Mouse (Mus musculus) common myeloid progenitor, adult 5-6 weeks (primary cell): ENCODE measurements around the gene E430018J23Rik. TPM values are rescaled to one million over a fixed set of nuclear protein-coding genes. Genes with fewer than 3 reads are reported as not detected.
"Not testable (repeated sequence)": the region's sequence is repeated elsewhere in the genome, so short reads cannot be mapped to it uniquely, and the experiment has no call there.

Experiments
- ATAC-seq: replicated peaks from 2 replicates; pipeline ENCODE4 v1.8.0; 2016; ENCODE audit warnings: low read depth, mild to moderate bottlenecking, moderate TSS enrichment, inconsistent platforms; ENCODE audit not compliant: poor library complexity, severe bottlenecking
- total RNA-seq: library from RNA; stranded (forward); fragments of 200-1000, 187-1606 nt; gene quantifications from 2 replicates; pipeline ENCODE4 v1.2.3, GENCODE M21; 2017

E430018J23Rik gene
- total RNA-seq: 9.7 and 11.2 TPM in 2 replicates

- peak; percentile 96 for ATAC-seq
Observed at GRCm38 (mm10) chr7:127393157-127393943, at the start of gene E430018J23Rik. TSS of gene E430018J23Rik (minus strand) at chr7:127393629.

- no peak for ATAC-seq
Observed at GRCm38 (mm10) chr7:127437724-127438123, 44.3 kb upstream of the E430018J23Rik start.

- no peak for ATAC-seq
Observed at GRCm38 (mm10) chr7:127435206-127435605, 41.8 kb upstream of the E430018J23Rik start.

GRCm38 (mm10) chr7:127426354-127426753, 32.9 kb upstream of the E430018J23Rik start:
- ATAC-seq: no peak

GRCm38 (mm10) chr7:127425911-127426310, 32.5 kb upstream of the E430018J23Rik start:
- ATAC-seq: no peak

- ATAC-seq: no peak
Observed at GRCm38 (mm10) chr7:127425291-127425690, 31.9 kb upstream of the E430018J23Rik start.

GRCm38 (mm10) chr7:127422247-127422646, 28.8 kb upstream of the E430018J23Rik start:
- peak; percentile 8; the same call in 1 of the 2 replicates for ATAC-seq

- ATAC-seq: peak; percentile 97
Observed at GRCm38 (mm10) chr7:127421388-127422191, 28.2 kb upstream of the E430018J23Rik start, which contains the start of gene Zfp688. TSS of gene Zfp688 (minus strand) at chr7:127422068.

GRCm38 (mm10) chr7:127411418-127411817, 18.0 kb upstream of the E430018J23Rik start:
- no peak for ATAC-seq

GRCm38 (mm10) chr7:127406002-127406987, 12.9 kb upstream of the E430018J23Rik start, which contains the start of gene Zfp764:
TSS of gene Zfp764 (minus strand) at chr7:127406822.
- ATAC-seq: peak; percentile 95

- not testable (repeated sequence) for ATAC-seq
Observed at GRCm38 (mm10) chr7:127404101-127404500, 10.7 kb upstream of the E430018J23Rik start.

GRCm38 (mm10) chr7:127402980-127403379, 9.6 kb upstream of the E430018J23Rik start:
- no peak for ATAC-seq

GRCm38 (mm10) chr7:127400355-127400754, 6.9 kb upstream of the E430018J23Rik start:
- no peak for ATAC-seq

- peak; percentile 30 for ATAC-seq
Observed at GRCm38 (mm10) chr7:127393944-127394333, 510 bp upstream of the E430018J23Rik start.

- ATAC-seq: no peak
Observed at GRCm38 (mm10) chr7:127392251-127392824, 1.1 kb downstream of the E430018J23Rik start.

GRCm38 (mm10) chr7:127391538-127391937, 1.9 kb downstream of the E430018J23Rik start:
- no peak for ATAC-seq

- ATAC-seq: no peak
Observed at GRCm38 (mm10) chr7:127390306-127390705, 3.1 kb downstream of the E430018J23Rik start.

GRCm38 (mm10) chr7:127388201-127388600, 5.2 kb downstream of the E430018J23Rik start:
- not testable (repeated sequence) for ATAC-seq
